Mouse (Mus musculus): ENCODE measurements around the gene Gm28051. TPM values are rescaled to one million over a fixed set of nuclear protein-coding genes. Genes with fewer than 3 reads are reported as not detected.

Gene Gm28051
- total RNA-seq, 2 experiments from 2014 or later: not detected

DNA sequence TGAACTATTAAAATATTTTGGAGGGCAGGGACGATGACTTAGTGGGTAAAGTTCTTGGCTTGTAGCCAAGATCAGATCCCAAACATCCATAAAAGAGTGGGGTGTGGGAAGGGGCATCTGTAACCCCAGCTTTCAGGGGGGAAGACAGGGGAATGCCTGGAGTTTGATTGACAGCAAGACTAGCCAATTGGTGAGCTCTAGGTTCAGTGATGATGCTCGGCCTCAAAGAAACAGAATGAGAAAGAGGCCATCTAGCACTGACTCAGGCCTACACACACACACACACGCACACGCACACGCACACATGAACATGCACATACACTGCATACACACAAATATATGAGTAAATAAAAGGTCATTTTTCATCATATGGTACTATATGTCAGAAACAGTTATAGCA lies 47.7 kb downstream of the Gm28051 start:
- DNase-seq (ENCODE audit: low spot score in 2 of 2): no peak

DNA sequence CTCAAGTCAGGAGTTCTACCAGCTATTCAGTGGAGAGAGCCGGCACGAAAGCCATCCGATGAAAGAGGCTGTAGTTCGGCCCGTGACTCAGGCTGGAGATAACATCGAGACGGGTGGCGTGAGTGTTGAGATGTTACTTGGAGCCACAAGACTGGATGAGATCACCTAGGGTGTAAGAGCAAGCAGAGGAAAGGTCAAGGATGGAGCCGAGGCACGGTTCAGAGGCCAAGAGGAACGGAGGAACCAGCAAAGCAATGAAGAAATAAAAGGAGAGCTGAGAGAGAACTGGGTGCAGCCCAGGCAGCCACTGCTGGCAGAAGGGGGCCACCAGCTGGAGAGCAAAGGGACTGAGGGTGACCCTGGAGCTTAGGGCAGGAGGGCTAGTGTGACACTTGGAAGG lies 49.3 kb downstream of the Gm28051 start:
- no peak for DNase-seq (ENCODE audit: low spot score in 2 of 2)

DNA sequence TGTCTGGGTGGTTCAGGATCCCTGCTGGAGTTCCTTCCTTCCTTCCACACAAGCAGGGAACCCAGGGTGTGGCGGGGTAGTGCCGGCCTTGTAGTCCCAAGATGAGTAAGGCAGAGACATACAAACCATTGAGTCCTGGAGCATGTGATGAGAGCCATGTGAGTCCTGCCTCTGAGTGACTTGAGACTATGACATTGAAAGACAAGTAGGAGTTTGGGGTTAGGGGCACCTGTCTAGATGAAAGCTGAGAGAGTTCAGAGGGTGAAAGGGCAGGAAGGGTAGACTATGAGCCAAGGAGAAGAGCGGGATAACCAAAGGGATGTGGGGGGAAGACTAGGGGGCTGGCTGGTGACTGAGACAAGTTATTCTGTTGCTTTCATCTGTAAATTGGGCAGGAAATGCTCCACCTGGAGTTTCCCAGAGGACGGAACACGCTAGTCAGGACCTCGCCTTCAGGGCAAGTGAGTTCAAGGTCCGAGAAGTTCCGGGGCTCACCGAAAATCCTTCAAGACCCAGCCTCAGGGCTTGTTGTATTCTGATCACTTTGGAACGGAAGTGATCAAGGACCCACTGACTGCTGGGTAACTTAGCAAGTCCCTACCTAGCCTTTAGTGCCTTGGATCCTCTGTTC lies 50.6 kb downstream of the Gm28051 start:
- DNase-seq (ENCODE audit: low spot score in 2 of 2): no peak

DNA sequence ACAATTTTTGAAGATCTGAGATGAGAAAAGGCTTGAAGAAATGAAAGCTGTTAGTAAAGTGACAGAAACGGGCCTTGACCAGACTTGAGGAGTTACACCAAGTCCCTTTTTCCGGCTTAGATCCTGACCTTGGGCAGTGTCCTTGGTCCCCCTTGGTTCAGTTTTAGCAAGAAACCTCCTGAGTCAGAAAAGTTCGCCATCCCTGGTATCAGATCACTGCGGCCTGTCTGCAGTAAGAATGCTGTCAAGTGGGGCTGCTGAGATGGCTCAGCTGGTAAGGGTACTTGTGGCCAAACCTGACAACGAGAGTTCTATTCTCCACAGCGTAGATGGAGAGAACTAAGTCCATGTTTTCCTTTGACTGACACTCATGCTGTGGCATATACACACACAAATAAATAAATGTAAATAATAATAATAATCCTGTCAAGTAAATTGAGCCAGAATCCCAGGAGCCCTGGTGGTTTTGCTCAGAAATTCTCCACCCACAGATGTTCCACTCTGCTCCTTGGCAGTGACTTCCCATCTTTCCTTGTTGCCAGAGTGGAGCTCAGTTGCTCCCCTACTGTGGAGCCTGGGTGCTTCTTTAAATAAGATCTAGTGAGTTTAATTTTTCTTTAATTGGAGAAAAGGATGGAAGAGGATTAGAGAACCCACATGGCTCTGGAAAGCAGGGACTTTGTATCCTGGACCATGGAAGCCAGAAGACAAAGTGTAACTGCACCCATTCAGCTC lies 51.5 kb downstream of the Gm28051 start:
- DNase-seq (ENCODE audit: low spot score in 2 of 2): no peak

DNA sequence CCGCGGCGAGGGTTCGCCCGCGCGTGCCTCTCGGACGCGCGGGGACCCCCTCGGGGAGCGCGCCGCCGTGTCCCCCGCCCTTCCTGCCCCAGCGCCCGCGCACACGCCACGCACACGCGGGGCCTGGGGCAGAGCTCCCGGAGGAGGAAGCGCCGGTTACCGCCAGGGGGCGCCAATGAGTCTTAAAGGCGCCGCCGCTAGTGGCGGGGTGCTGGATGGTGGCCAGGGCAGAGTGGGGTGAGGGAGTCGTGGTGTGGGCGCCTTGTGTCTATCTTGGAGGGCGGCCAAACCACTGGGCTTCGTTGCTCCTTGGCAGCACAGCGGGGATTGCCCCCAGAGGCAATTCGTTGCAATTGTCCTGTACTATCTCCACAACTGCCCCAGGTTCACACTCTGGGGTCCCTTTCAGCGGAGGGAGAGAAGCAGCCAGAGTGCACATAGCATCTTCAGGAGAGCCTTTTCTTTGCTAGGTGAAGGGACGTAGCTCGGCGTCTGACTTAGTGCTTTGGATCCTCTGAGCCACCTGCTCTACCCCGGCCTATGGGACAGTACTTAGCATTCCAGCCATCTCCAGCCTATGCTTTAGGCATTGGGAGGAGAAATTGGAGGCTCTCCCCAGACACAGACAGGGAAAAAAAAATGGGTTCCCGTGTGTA lies 52.2 kb downstream of the Gm28051 start:
- DNase-seq (ENCODE audit: low spot score in 2 of 2): peak; percentile 85 to 90

DNA sequence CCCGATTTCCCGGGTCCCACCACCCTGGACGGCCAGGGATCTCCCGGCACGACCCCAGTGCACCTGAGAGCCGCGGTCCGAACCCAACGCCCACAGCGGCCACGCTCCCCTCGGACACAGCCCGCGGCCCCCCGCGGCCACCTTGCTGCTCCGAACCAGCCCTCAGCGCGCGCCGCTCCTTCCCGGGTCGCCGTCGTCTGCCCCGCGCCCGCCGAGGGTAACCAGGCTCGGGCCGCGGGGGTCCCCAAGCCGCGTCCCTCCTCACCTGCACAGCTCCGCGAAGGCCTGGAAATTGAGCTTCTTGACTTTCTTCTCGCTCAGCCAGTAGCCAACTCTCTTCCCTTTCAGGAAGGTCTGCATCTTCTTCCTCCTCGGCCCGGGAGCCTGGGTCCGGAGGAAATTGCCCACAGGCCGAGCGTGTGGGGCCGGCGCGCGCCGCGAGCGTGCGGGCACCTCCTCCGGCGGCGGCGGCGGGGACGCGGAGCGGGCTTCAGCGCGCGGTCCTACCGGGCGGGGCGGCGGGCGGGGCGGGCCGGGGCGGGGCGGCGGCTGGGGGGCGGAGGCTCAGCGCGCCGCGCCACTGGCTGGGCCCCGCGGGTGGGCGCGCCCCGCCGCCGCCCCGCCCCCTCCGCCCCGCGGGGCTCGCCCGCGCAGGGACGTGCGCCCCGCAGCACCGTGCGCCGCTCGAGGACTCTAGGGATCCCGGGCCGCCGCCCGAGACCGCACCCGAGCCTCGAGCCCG lies 52.9 kb downstream of the Gm28051 start, which contains the start of gene Itpk1:
Gene Itpk1, minus strand, starts transcription at position 474 of the 742 bp plus-strand sequence.
- peak in 1 of 2 experiments; percentile 60 for DNase-seq (ENCODE audit: low spot score in 2 of 2)

DNA sequence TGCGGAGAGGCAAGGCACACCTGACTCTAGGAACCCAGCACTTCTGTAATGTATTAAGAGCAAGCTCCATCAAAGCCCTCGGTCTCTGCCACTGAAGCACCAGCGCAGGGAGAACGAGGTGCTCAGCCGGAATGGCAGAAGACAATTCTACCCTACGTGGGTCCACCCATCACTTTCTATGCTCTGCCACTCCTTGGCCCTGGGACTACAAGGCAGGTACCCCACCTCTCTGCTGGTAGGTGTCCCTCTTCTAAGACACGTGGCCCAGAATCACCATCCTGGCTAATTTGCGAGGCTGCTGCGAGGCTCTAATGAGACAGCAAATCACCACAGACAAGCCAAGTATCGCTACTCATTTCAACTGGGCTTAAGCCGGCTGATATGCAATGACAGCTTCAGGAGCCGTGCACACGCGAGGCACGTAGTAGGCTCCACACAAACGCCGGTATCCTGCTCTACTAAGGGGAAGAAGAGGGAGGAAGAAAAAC lies 53.6 kb downstream of the Gm28051 start:
- no peak for DNase-seq (ENCODE audit: low spot score in 2 of 2)

DNA sequence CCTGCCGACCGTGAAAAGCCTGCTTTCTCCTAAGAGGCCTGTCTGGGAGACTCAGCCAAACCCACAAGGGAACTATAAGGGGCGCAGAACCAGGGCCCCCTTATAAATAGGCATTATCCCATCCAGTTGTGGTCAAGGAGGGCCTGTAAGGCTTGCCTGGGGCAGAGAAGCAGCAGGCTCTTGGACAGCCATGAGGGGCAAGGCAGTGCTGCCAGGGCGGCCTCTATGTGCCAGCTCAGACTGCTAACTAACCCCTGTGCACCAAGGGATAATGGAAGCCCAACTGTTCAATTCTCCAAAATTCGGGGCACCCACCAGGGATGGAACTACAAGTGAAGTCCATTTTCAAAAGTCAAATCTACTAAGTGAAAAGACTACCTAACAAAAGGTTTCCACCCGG lies 54.1 kb downstream of the Gm28051 start:
- no peak for DNase-seq (ENCODE audit: low spot score in 2 of 2)

DNA sequence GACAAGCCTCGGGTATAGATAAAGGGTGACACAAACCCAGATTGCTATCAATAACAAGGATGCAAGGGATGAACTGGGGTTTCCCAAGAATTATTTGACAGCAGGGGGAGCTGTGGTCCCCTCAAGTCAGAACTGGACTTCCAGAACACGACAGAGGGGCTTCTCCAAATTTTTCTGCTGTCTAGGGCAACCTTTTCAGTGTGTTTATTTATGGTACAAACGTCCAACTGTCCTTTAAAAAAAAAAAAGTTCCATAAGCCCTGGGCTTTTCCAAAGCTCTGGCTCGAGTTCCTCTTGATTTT lies 54.5 kb downstream of the Gm28051 start:
- no peak for DNase-seq (ENCODE audit: low spot score in 2 of 2)

DNA sequence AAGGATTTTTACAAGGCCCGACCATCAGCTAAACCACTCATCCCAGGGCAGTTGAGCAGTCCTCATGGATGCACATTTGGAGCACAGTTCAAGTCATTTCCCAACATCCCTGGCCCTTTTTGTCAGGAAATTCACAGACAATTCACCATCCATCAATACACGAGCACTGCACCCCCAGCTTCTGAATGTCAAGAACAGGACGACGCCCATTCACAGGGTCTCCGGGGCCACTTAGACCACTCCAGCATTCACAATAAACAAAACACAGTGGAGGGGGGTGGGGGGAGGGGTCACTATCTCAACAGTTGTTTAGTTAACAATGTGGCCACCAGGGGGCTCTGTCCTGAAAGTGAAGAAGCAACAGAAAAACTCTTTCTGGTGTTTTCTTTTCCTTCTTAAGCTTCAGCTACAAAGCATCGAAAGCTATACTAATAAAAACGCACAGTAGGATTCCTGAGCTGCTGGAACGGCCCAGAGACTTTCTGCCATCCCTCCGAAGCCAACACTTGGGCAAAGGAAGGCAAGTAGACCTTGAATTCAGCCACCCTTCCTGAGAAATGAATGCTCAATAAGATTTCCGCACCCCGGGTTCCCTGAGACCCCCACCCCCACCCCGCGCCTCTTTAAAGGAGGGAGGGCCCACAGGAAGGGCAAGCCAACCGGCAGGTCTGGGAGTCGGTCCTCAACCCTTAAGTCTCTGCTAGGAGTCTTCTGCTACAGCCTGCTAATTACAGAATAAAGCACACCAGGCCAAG lies 55.0 kb downstream of the Gm28051 start:
- DNase-seq (ENCODE audit: low spot score in 2 of 2): peak; percentile 77 to 90

DNA sequence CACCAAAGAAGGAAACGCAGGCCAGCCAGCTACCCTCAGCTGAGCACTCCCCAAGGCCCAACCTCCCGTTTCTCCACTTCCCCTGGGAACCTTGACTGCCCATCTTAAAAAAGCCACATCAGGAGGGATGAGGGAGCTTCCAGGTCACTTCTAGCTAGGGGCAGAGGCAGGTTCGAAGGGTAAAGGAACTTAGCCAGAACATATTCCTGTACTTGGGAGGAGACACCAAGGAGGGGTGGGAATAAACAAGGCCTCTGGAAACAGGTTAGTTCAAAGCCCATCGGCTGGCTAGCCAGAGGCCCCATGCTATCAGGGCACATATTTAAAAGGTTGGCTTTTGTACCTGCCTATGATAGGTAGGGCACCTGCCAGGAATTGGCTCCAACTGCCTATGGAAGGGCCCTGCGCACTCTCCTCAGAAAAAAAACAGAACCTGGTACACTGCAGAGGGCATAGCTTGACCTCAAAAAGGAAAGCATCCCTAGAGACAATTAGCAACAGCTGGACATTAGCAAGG lies 55.8 kb downstream of the Gm28051 start:
- no peak for DNase-seq (ENCODE audit: low spot score in 2 of 2)

DNA sequence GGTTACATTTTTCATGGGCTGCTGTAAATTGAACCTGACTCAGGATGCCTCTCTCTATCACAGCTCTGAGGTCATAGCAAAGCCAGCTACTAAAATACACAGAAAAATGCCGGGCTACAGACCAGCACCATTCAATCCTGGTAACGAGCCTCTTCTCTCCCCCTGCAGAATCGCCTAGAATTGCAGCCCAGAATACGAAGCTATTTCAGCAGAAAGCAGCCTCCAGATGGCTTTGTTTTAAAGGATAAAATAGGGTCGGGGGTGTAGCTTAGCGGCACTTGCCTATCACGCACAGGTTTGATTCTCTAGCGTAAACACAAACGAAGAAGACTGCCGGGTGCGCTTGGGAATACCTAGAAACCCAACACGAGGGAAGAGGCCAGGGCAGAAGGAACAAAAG lies 57.1 kb downstream of the Gm28051 start:
- DNase-seq (ENCODE audit: low spot score in 2 of 2): no peak

DNA sequence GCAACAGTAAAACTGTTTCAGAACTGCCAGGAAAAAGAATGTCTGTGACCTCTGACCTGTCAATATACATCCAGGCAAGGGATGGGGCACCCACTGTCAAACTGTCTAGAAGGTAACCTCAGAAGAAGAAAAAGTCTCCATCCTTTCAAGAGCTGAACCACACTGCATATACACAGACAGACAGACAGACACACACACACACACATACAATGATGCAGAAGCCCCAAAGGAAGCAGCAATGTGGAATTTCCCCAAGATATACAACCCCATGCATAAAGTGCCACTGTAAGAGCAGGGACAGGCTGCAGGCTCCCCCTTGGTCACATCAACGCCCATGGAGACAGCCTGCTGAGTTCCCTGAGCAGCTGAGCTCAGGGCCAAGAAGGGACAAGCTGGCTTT lies 58.4 kb downstream of the Gm28051 start:
- DNase-seq (ENCODE audit: low spot score in 2 of 2): no peak

DNA sequence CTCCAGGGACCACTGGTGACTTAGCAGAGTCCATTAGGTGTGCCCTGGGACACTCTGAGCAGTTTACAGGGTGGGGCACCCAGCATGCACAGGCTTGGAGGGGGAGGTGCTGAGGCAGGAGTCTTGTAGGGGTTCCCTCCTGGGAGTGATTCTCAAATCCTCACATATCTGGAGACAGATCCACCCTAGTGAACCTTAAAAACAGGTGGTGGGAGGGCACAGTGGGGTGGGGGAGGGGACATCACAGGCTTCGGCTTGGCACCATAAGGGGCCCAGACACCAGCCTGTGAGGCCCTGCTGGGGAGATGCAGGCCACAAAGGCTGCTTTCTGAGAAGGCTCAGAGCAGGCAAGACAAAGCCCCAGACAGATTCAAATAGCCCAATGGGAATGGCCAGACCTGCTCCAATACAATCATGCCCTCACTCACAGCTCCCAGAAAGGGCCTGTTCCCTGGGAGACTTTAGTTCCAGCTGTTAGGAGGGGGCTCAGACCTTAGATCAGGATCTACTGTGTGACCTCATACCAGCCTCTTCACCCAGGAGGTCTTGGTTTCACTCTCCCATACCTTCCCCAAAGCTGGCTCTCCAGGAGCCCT lies 59.4 kb downstream of the Gm28051 start:
- DNase-seq (ENCODE audit: low spot score in 2 of 2): no peak

DNA sequence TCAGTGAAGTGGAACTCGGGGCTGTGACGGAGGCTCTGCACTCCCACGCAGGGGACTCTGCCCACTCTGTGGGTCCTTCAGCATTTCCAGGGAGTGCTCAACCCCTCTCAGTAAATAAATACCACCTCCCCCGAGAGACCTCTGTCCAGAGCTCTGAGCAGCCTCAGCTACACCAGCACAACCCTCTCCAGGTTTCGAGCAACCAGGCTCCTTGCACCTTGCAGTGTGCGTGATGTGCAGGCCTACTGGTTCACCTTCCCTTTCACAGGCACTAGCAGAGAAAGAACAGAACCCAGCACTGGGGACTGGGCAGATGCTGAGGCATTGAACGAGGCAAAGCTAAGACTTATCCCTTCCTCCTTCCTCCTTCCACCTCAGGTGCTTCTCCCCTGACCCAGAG lies 60.2 kb downstream of the Gm28051 start:
- DNase-seq (ENCODE audit: low spot score in 2 of 2): no peak

DNA sequence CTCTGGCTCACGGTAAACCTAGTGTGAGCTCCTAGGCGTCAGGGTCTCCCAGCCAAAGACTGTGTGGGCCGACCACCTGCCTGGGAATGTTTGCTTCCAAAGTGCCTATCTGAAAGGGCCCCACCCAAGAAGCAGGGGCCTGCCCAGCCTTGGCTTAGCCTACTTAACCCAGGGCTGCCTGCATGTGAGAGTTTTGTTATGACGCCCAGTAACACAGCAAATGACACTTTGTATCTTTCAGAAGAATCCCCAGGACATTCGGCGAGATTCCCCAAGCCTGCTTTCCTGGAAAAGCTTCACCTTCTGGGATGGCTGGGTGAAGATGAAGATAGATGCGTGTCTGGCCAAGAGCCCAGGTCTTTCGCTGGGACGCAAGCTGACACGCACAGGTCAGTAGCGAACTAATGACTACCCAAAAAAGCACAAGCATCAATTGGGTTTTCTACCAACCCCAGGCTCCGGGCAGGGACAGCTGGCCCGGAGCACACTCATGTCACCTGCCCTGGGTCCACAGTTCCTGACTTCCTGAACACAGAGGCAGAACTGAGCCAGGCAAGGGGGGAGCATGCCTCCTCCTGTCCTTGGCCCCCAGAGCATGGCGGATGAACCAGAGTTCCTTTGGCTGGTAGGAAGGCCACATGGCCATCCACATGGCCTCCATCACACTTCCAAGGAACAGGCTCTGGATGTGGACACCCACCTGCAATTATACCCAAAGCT lies 60.8 kb downstream of the Gm28051 start:
- DNase-seq (ENCODE audit: low spot score in 2 of 2): no peak

DNA sequence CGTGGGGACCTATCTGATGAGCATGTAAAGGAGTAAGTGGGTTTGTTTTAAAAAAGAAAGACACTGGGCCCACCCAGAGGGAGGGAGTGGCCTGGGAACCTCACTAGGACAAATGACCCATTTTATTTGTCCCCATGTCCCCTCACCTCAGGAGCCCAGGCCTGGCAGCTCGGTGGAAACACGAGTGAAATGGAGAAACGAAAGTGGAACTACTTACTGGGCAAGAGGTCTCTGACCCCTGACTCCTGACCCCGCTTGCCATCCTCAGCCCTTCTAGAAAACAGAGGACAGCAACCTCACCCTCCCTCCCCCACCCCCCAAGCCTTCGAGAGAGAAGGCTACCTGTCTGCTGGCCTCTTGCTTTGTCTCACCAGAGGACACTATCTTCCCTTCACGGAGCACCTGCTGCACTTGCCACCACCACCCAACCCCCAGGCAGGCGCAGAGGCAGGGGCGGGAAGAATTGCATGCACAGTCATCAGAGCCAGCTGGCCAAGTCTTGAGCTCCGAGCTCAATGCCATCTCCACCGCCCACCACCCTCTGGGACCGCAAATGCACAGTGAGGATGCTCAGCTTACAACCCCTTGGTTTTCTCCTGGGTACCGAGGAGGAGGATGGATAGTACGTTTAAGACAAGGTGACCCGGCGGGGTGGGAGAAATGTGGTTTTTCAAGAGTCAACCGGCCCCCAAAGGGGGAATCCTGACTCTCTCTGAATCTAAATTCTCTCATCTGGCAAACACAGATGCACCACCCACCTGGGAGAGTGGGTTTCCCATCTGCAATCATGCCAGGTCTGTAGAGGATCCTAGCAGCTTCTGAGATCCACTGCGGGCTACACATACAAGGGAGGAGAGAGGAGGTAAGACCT lies 62.0 kb downstream of the Gm28051 start:
- DNase-seq (ENCODE audit: low spot score in 2 of 2): no peak

DNA sequence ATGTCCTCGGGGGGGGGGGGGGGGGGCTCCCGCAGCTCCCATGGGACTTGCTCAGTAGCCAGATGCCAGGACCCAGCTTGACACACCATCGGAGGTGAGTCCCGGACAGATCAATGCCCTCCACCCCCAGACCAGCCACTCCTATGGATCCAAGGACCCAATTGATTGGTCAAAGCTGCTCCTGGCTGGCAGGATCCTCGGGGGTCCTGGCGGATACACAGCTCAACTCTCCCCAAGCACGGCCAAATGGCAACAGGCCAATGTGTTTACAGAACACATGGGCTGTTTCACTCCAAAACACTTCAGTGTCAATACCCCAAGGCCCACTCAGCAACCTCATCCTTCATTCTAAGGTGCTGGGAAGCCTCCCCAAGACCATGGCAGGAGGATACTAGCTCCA lies 65.8 kb downstream of the Gm28051 start:
- DNase-seq (ENCODE audit: low spot score in 2 of 2): no peak

DNA sequence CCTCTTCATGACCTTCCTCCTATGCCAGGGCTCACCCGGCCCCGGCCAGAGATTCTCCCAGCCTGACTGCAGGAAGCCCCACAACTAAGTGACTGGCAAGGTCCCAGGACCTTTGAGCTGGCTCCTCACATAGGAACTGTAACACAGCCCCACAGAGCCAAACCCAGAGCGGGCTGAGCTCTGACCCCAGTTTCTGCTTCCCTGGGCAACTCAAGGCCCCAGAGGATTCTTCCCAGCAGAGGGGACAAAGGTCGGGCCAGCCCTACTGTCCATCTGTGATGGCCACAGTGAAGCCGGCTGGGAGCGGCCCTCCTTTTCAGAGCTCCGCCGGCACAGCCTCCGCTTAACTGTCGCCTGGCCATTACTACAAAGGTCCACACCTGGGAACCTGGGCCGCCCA lies 66.4 kb downstream of the Gm28051 start:
- no peak for DNase-seq (ENCODE audit: low spot score in 2 of 2)

All from gastrocnemius, postnatal 4 days (tissue).